Mouse (Mus musculus): ENCODE data around the gene Vstm2l.

The Vstm2l gene

GRCm38 (mm10) chr2:157914105-157914764 is at the start of gene Vstm2l:
Gene Vstm2l (plus strand): TSS chr2:157914653.
- DNase-seq (ENCODE audit: low spot score): no peak

- DNase-seq (ENCODE audit: low spot score): no peak
Measured at GRCm38 (mm10) chr2:157867126-157867525, 47.3 kb upstream of the Vstm2l start.

- no peak for DNase-seq (ENCODE audit: low spot score)
Measured at GRCm38 (mm10) chr2:157870247-157870646, 44.2 kb upstream of the Vstm2l start.

- no peak for DNase-seq (ENCODE audit: low spot score)
Measured at GRCm38 (mm10) chr2:157873223-157873622, 41.2 kb upstream of the Vstm2l start.

- no peak for DNase-seq (ENCODE audit: low spot score)
Measured at GRCm38 (mm10) chr2:157873691-157874090, 40.8 kb upstream of the Vstm2l start.

- no peak for DNase-seq (ENCODE audit: low spot score)
Measured at GRCm38 (mm10) chr2:157875111-157875510, 39.3 kb upstream of the Vstm2l start.

GRCm38 (mm10) chr2:157877394-157877793 is 37.1 kb upstream of the Vstm2l start:
- no peak for DNase-seq (ENCODE audit: low spot score)

GRCm38 (mm10) chr2:157877967-157878366 is 36.5 kb upstream of the Vstm2l start:
- DNase-seq (ENCODE audit: low spot score): no peak

- DNase-seq (ENCODE audit: low spot score): no peak
Measured at GRCm38 (mm10) chr2:157881939-157882338, 32.5 kb upstream of the Vstm2l start.

- DNase-seq (ENCODE audit: low spot score): no peak
Measured at GRCm38 (mm10) chr2:157887275-157888025, 27.0 kb upstream of the Vstm2l start.

- no peak for DNase-seq (ENCODE audit: low spot score)
Measured at GRCm38 (mm10) chr2:157891166-157891565, 23.3 kb upstream of the Vstm2l start.

- DNase-seq (ENCODE audit: low spot score): no peak
Measured at GRCm38 (mm10) chr2:157897131-157897530, 17.3 kb upstream of the Vstm2l start.

GRCm38 (mm10) chr2:157913204-157913636 is 1.2 kb upstream of the Vstm2l start:
- DNase-seq (ENCODE audit: low spot score): peak; percentile 80

- DNase-seq (ENCODE audit: low spot score): no peak
Measured at GRCm38 (mm10) chr2:157913705-157914104, 748 bp upstream of the Vstm2l start.

- DNase-seq (ENCODE audit: low spot score): no peak
Measured at GRCm38 (mm10) chr2:157914889-157915517, 550 bp downstream of the Vstm2l start.

GRCm38 (mm10) chr2:157918529-157918928 is 4.1 kb downstream of the Vstm2l start:
- no peak for DNase-seq (ENCODE audit: low spot score)

- DNase-seq (ENCODE audit: low spot score): no peak
Measured at GRCm38 (mm10) chr2:157921551-157921950, 7.1 kb downstream of the Vstm2l start.

GRCm38 (mm10) chr2:157923406-157923805 is 9.0 kb downstream of the Vstm2l start:
- no peak for DNase-seq (ENCODE audit: low spot score)

GRCm38 (mm10) chr2:157924504-157924903 is 10.1 kb downstream of the Vstm2l start:
- DNase-seq (ENCODE audit: low spot score): peak; percentile 10

GRCm38 (mm10) chr2:157926502-157926901 is 12.0 kb downstream of the Vstm2l start:
- DNase-seq (ENCODE audit: low spot score): no peak

GRCm38 (mm10) chr2:157926927-157927326 is 12.5 kb downstream of the Vstm2l start:
- DNase-seq (ENCODE audit: low spot score): no peak

- no peak for DNase-seq (ENCODE audit: low spot score)
Measured at GRCm38 (mm10) chr2:157927397-157927796, 12.9 kb downstream of the Vstm2l start.

GRCm38 (mm10) chr2:157927815-157928214 is 13.4 kb downstream of the Vstm2l start:
- no peak for DNase-seq (ENCODE audit: low spot score)

Data from ovary, postnatal 10 days (tissue).